Mouse (Mus musculus) lung, postnatal 10 days (tissue): Measurements from ENCODE around the gene Klhl22.
A peak's percentile ranks its signal among the peaks of the same experiment; 100 is the strongest.
"Not testable (repeated sequence)": the region's sequence is repeated elsewhere in the genome, so short reads cannot be mapped to it uniquely, and the experiment has no call there.

ENCODE experiments used
- DNase-seq: peaks from one replicate; pipeline ENCODE4 v3.0.0; 2021

Gene Klhl22

GRCm38 (mm10) chr16:17759344-17759773 lies at the start of gene Klhl22:
TSS of gene Klhl22 (plus strand) at chr16:17759618.
- DNase-seq = peak; percentile 94

DNA sequence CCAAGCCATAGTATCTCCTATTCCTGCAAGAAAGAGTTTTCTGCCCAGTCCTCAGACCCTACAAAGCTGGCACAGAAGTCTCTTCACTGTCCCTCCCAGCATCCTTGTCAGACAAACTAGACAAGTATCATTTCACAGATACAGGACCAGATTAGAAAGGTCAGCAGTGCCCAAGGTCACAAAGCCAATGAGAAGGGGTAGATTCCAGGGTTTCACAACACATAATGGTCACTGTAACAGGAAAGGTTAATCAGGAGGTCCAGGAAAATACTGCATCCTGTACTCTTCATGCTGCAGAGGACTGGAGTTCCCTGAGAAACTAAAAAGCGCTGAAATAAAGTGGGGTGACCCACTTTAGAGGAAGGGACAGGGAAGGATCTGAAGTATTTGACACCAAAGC lies 41.6 kb upstream of the Klhl22 start:
- DNase-seq = no peak

GRCm38 (mm10) chr16:17721114-17721808 lies 38.2 kb upstream of the Klhl22 start:
- DNase-seq = no peak

DNA sequence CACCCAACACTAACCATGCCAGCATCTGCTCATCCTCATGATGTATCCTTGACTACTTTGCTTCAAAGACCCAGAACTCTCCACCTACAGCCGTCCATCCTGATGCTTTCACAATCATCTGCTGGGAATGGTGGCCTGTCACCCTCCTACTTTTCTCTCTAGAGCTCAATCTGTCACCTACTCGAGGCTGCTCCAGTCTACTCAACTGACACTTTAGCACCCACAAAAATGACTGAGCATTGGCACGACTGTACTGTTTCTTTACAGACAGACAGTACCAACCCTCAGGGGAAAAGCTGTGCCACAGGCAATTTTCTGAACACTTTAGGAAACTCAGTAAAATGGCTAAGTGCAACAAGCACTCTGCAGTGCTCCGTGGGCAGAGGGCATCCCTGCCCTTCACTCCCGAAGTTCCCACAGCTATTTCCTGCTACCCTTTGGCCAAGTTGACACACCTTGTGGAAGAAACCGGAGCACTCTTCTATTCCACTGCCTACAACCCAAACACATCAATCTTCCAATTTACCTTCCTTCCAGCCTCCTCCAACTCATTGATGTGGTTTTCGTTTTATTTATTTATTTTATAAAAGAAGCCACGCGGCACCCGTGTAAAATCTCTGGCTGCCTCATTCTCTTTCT lies 37.5 kb upstream of the Klhl22 start:
- no peak for DNase-seq

DNA sequence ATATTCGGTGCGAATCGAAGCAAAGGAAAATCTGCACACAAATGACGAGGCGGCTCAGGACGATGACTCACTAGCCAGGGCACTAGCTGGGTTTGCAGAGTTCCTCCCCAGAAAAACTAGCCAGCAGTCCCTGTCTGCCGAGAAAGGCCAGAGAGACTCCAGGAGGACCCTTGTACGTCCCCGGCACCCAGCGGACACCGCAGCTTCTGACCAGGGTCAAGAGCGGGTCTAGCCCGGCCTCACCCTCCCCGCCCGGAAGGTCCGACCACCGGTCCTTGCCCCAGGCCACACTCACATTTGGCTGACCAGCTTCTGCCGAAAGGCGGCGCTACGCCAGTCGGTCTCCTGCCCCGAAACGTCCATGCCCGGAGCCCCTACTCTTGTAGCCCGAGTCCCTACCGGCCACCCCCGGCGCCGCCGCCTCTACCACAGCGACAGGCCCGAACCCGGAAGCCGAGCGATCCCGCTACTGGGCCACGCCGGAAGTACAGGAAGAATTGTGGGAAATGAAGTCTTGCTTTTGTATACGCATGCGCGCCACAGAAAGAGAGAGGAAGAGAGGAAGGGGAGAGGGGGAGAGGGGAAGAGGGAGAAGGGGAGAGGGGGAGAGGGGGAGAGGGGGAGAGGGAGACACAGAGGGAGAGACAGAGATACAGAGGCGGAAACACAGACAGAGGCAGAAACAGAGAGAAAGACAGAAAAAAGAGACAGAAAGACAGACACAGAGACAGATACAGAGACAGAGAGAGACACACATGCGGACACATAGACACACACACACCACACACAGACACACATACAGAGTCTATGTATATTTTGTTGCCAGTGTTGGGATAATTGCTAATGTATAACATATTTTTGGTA lies 36.7 kb upstream of the Klhl22 start:
- DNase-seq = peak; percentile 94

DNA sequence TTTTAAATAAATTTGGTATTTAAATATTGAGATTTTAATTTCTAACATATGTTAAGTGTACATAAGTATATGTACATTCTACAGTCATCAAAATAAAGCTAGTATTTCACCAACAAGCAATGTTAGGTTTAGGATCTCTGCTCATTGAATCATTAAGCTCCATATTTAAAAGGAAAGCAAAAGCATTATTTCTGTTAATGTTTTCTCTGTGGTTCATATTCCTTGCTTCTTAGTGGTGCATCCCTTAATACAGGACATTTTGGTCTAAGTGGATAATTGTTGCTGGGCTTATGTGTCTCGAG lies 36.1 kb upstream of the Klhl22 start:
- DNase-seq = no peak

DNA sequence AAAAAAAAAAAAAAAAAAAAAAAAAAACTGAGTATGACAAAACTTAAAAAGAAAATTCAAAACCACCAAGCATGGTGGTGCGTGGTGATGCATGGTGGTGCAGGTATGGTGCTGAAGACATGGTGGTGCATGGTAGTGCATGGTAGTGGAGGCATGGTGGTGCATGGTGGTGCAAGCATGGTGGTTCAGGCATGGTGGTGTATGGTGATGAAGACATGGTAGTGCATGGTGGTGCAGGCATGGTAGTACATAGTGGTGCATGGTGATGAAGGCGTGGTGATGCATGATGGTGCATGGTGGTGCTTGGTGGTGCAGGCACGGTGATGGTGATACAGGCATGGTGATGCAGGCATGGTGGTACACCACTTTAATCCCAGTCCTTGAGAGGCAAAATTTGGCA lies 35.0 kb upstream of the Klhl22 start:
- DNase-seq = no peak

DNA sequence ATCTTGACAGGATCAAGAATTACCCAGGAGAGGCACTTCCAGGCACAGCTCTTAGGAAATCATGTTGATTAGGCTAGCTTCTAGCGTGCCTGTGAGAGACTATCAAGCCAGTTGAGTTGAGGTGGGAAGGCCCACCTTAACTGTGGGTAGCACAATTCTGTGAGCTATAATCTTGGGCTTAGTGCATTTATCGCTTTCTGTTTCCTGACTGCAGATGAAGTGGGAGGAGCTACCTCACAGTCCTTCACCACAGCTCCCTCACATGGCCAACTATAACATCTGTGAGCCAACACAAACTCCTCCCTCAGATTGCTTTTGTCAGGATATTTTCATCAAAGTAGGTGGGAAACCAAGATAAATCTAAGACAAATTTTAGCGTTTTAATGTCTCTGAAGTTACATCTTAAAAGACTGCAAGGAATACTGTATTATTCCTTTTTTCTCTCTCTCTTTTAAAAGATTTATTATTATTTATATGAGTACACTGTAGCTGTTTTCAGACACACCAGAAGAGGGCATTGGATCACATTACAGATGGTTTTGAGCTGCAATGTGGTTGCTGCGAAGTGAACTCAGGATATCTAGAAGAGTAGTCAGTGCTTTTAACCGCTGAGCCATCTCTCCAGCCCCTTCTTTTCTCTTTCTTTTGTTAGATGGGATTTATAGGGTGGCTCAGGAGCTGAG lies 32.1 kb upstream of the Klhl22 start:
- DNase-seq = peak; percentile 83

DNA sequence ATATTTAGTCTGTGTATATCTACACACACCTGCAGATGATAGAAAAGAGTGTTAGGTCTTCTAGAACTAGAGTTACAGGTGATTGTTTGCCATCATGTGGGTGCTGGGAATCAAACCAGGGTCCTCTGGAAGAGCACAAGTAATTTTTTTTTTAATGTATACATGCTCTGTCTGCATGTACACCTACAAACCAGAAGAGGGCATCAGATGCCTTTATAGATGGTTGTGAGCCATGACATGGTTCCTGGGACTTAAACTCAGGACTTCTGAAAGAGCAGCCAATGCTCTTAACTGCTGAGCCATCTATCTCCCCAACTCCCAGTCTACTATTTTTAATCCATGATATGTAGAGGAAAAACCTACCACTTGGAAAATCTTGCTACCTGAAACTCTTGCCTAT lies 29.4 kb upstream of the Klhl22 start:
- no peak for DNase-seq

- DNase-seq = no peak
Observed at GRCm38 (mm10) chr16:17732021-17732420, 27.4 kb upstream of the Klhl22 start.

DNA sequence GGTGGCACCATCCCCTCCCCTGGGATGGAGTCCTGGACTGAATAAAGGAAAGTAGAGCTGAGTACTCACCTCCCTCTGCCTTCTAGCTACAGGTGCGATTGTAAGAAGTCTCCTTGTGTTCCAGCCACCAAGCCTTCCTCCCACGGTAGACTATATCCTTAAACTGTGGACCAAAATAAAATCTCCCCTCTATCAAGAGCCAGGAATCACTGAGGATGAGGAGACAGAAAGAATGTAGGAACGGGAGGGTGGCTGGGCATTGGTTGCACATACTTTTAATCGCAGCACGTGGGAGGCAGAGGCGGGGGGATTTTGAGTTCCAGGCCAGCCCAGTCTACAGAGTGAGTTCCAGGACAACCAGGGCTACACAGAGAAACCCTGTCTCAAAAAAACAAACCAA lies 27.0 kb upstream of the Klhl22 start:
- DNase-seq = no peak

GRCm38 (mm10) chr16:17732841-17733340 lies 26.5 kb upstream of the Klhl22 start, which contains the start of gene Med15:
TSS of gene Med15 (minus strand) at chr16:17732891.
- DNase-seq = no peak

DNA sequence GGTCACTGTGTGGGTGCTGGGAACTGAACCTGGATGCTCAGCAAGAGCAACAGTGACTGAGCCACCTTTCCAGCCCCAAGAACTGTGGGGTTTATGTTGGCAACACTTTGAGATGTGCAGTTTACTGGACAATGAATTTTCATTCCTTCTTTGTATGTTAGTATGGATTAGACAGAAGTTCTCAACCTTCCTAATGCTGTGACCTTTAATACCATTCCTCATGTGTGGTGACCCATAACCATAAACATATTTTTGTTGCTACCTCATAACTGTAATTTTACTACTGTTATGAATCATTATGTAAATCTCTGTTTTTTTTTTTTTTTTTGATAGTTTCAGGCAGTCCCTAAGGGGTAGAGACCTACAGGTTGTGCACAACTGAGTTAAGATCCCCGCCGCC lies 25.8 kb upstream of the Klhl22 start:
- DNase-seq = no peak

- not testable (repeated sequence) for DNase-seq
Observed at GRCm38 (mm10) chr16:17734872-17735271, 24.5 kb upstream of the Klhl22 start.

- no peak for DNase-seq
Observed at GRCm38 (mm10) chr16:17736156-17736555, 23.3 kb upstream of the Klhl22 start.

- no peak for DNase-seq
Observed at GRCm38 (mm10) chr16:17740080-17740479, 19.3 kb upstream of the Klhl22 start.

GRCm38 (mm10) chr16:17742810-17743209 lies 16.6 kb upstream of the Klhl22 start:
- no peak for DNase-seq

DNA sequence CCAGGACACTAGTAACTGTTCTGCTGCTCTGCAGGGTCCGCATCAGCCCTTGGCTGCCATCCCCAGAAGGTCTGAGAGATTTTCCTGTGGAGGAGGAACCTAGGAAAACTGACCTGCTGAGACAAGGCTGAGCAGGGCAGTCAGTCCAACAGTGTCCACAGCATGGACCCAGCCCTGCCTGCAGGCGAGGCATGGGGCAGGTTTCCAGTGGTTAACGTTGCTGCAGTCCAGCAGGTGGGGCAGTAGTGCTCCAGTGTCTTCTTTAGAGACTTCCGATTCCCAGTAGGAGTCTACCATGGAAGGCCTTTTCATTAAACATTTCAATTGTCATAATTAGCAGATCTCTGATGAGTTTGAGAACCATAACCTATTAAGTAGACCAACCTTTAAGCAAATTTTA lies 16.1 kb upstream of the Klhl22 start:
- DNase-seq = peak; percentile 51

DNA sequence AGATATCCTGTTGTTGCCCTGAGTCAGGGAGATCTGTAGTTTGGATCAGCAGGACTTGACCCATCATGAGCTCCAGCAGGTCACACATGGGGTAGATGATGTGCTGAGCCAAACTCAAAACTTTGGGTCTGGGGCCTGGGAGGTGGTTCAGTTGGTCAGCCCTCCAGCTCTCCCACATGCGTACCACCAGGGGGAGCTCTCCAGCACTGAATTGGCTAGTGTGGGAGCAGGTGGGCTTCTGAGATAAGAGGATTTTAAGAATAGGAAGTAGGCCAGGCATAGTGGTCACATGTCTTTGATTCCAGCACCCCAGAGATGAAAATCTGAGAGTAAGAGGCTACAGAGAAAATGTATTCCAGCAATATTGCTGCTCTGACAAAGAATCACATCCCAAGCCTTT lies 14.9 kb upstream of the Klhl22 start:
- peak; percentile 43 for DNase-seq

- DNase-seq = no peak
Observed at GRCm38 (mm10) chr16:17745067-17745466, 14.4 kb upstream of the Klhl22 start.

- no peak for DNase-seq
Observed at GRCm38 (mm10) chr16:17753001-17753400, 6.4 kb upstream of the Klhl22 start.

DNA sequence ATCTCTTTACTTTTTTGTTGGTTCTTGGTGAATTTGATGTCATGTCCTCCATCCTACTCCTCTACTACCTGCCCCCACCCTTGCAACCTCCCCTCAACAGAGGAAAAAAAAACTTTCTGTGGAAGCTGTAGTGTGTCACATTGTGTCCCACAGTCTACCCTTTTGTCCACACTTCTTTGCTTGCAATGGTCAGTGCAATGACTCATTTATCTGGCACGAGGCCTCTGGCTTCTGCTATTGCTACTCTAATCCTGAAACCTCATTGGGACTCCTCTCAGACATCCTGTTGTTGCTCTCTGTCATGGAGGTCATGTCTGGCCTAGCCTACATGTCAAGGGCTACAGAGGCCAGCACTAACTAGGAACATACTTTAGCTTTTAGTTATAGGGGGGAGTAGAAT lies 5.7 kb upstream of the Klhl22 start:
- peak; percentile 6 for DNase-seq

GRCm38 (mm10) chr16:17757756-17758155 lies 1.7 kb upstream of the Klhl22 start:
- DNase-seq = no peak
